Mouse (Mus musculus) limb, embryonic 11.5 days (tissue): ENCODE measurements around the gene Miga2. TPM values are rescaled to one million over a fixed set of nuclear protein-coding genes. Genes with fewer than 3 reads are reported as not detected.

Experiments used
- ATAC-seq: fragments of 200-750 bp; cut with Nextera tagmentation; 2 replicates; pipeline ENCODE4 v1.8.0; 2017; ENCODE audit warnings: low read depth; ENCODE audit not compliant: insufficient number of reproducible peaks, low FRiP score, low TSS enrichment
- DNase-seq: peaks from one replicate; pipeline ENCODE4 v3.0.0-alpha.2; 2015; ENCODE audit warnings: low spot score
- H3K27ac ChIP-seq: fragments of 300-500 bp; sonication (generic); replicated peaks from 2 replicates; pipeline ENCODE4 v1.5.1; 2014; ENCODE audit warnings: low read depth, mild to moderate bottlenecking, low read length
- H3K27me3 ChIP-seq: fragments of 300-500 bp; sonication (generic); 2 replicates; pipeline ENCODE4 v1.6.1; 2014; ENCODE audit warnings: mild to moderate bottlenecking, low read length, mixed read lengths; ENCODE audit not compliant: control insufficient read depth, insufficient read depth
- H3K36me3 ChIP-seq: fragments of 300-500 bp; sonication (generic); 2 replicates; pipeline ENCODE4 v1.6.1; 2014; ENCODE audit warnings: mild to moderate bottlenecking, low read length, moderate library complexity, mixed read lengths; ENCODE audit not compliant: control insufficient read depth, insufficient read depth
- H3K4me1 ChIP-seq: fragments of 300-500 bp; sonication (generic); 2 replicates; pipeline ENCODE4 v1.6.1; 2014; ENCODE audit warnings: low read length, mixed read lengths; ENCODE audit not compliant: control insufficient read depth, insufficient read depth
- H3K4me2 ChIP-seq: fragments of 300-500 bp; sonication (generic); 2 replicates; pipeline ENCODE4 v1.6.1; 2014; ENCODE audit warnings: low read depth, mild to moderate bottlenecking, moderate library complexity; ENCODE audit not compliant: severe bottlenecking
- H3K4me3 ChIP-seq: fragments of 300-500 bp; sonication (generic); 2 replicates; pipeline ENCODE4 v1.5.1; 2014; ENCODE audit warnings: low read depth, low read length
- H3K9ac ChIP-seq: fragments of 300-500 bp; sonication (generic); 2 replicates; pipeline ENCODE4 v1.6.1; 2014; ENCODE audit warnings: mild to moderate bottlenecking, low read length
- H3K9me3 ChIP-seq: fragments of 300-500 bp; sonication (generic); 2 replicates; pipeline ENCODE4 v1.6.1; 2016; ENCODE audit warnings: low read length; ENCODE audit not compliant: control insufficient read depth
- microRNA-seq: library from miRNA; unstranded; fragments of <30 nt; microRNA quantifications from one replicate; pipeline ENCODE4, GENCODE M21; 2016
- polyA plus RNA-seq: library from polyadenylated mRNA; unstranded; fragments of >200 nt; fragmentation: Nextera tagmentation; extraction: Ambion mirVana; gene quantifications from 2 replicates; pipeline ENCODE4 v1.2.1, GENCODE M21; 2014

Gene Miga2
- polyA plus RNA-seq, 1 experiment from 2014 or later: 20.1 TPM

DNA sequence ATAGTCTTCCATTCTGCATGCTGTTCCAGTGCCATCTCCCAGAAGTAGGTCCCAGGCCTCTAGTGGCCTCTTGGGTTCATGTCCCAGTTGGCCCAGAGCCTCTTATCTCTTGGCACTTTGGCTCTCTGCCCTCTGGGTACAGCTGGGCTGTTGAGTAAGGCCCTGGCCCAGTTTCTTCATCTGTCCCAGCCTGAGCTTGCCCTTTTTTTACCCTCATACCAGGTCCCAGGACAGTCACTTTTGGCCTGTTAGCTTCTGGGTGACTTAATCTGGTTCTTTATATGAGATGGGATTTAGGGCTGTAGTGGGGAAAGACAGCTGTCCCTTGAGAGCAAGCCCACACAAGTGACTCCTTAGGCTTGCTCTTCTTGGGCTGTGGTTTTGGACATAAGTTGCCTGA lies 65.1 kb downstream of the Miga2 start:
- Histone ChIP-seq H3K27me3 (no peaks in the 10 kb centered on the region), H3K4me3 (no peak overlapping the region), H3K27ac (no peak overlapping the region), H3K36me3 (peaks cover 37% of the 10 kb centered on the region), H3K9me3 (no peaks in the 10 kb centered on the region), H3K9ac (no peak overlapping the region), H3K4me1 (no peaks in the 10 kb centered on the region), H3K4me2 (no peak overlapping the region)
- no peak for ATAC-seq
- no peak for DNase-seq

Small RNAs within 50 kb of the gene (microRNA-seq; reads per million reads assigned to microRNA genes)
- gene Gm47292: not detected

Other genes starting within 250 kb of the Miga2 start
- gene Zer1, start 239.6 kb upstream of the Miga2 start, polyA plus RNA-seq: 6.7 and 8.7 TPM in 2 replicates
- gene Tbc1d13, start 230.5 kb upstream of the Miga2 start, polyA plus RNA-seq: 14.2 and 16.8 TPM in 2 replicates
- gene Endog, start 192.7 kb upstream of the Miga2 start, polyA plus RNA-seq: 18.3 and 20.7 TPM in 2 replicates
- 91.6 and 92.6 TPM in 2 replicates for gene Spout1, start 185.8 kb upstream of the Miga2 start, polyA plus RNA-seq
- 6.1 and 7.6 TPM in 2 replicates for gene Kyat1, start 158.4 kb upstream of the Miga2 start, polyA plus RNA-seq
- 58.2 and 58.3 TPM in 2 replicates for gene Lrrc8a, start 126.5 kb upstream of the Miga2 start, polyA plus RNA-seq
- gene Gm28035, start 123.7 kb upstream of the Miga2 start, polyA plus RNA-seq: 0.09 TPM in 1 of 2 replicates, not detected in the other
- gene Phyhd1, start 98.0 kb upstream of the Miga2 start, polyA plus RNA-seq: 3.3 and 3.7 TPM in 2 replicates
- not detected in 2 replicates for gene Gm28038, start 83.2 kb upstream of the Miga2 start, polyA plus RNA-seq
- gene Dolk, start 77.9 kb upstream of the Miga2 start, polyA plus RNA-seq: 24.9 and 25.0 TPM in 2 replicates
- 69.0 and 73.7 TPM in 2 replicates for gene Nup188, start 77.8 kb upstream of the Miga2 start, polyA plus RNA-seq
- 49.0 and 59.9 TPM in 2 replicates for gene Sh3glb2, start 4.9 kb upstream of the Miga2 start, polyA plus RNA-seq
- gene Dolpp1, start 28.0 kb downstream of the Miga2 start, polyA plus RNA-seq: 33.0 and 33.1 TPM in 2 replicates
- 25.6 and 27.9 TPM in 2 replicates for gene Crat, start 51.6 kb downstream of the Miga2 start, polyA plus RNA-seq
- 74.4 and 83.3 TPM in 2 replicates for gene Ptpa, start 51.8 kb downstream of the Miga2 start, polyA plus RNA-seq
- gene Ier5l, start 110.0 kb downstream of the Miga2 start, polyA plus RNA-seq: 7.1 and 9.7 TPM in 2 replicates
- 0.37 and 1.0 TPM in 2 replicates for gene Cstad, start 230.8 kb downstream of the Miga2 start, polyA plus RNA-seq